Mouse (Mus musculus) midbrain, embryonic 13.5 days (tissue): ENCODE results near the gene Rack1. TPM values are rescaled to one million over a fixed set of nuclear protein-coding genes. Genes with fewer than 3 reads are reported as not detected.
A peak's percentile ranks its signal among the peaks of the same experiment; 100 is the strongest.
"Not testable (repeated sequence)": the region's sequence is repeated elsewhere in the genome, so short reads cannot be mapped to it uniquely, and the experiment has no call there.

ENCODE experiments used
- ATAC-seq: fragments of 200-750 bp; cut with Nextera tagmentation; 2 replicates; pipeline ENCODE4 v1.8.0; 2017; ENCODE audit warnings: mild to moderate bottlenecking, moderate TSS enrichment, moderate library complexity
- H3K27ac ChIP-seq: fragments of 300-500 bp; sonication (generic); 2 replicates; pipeline ENCODE4 v1.5.1; 2015; ENCODE audit warnings: inconsistent platforms, mild to moderate bottlenecking, moderate library complexity
- H3K27me3 ChIP-seq: fragments of 300-500 bp; sonication (generic); 2 replicates; pipeline ENCODE4 v1.6.1; 2015; ENCODE audit warnings: mild to moderate bottlenecking, inconsistent platforms
- H3K36me3 ChIP-seq: fragments of 300-500 bp; sonication (generic); 2 replicates; pipeline ENCODE4 v1.6.1; 2015; ENCODE audit warnings: mild to moderate bottlenecking, inconsistent platforms
- H3K4me1 ChIP-seq: fragments of 300-500 bp; sonication (generic); replicated peaks from 2 replicates; pipeline ENCODE4 v1.6.1; 2015; ENCODE audit warnings: inconsistent platforms
- H3K4me2 ChIP-seq: fragments of 300-500 bp; sonication (generic); replicated peaks from 2 replicates; pipeline ENCODE4 v1.6.1; 2015; ENCODE audit warnings: moderate library complexity, mild to moderate bottlenecking, inconsistent platforms
- H3K4me3 ChIP-seq: fragments of 300-500 bp; sonication (generic); replicated peaks from 2 replicates; pipeline ENCODE4 v1.5.1; 2015; ENCODE audit warnings: mild to moderate bottlenecking, inconsistent platforms
- H3K9ac ChIP-seq: fragments of 300-500 bp; sonication (generic); replicated peaks from 2 replicates; pipeline ENCODE4 v1.6.1; 2015; ENCODE audit warnings: mild to moderate bottlenecking, inconsistent platforms
- H3K9me3 ChIP-seq: fragments of 300-500 bp; sonication (generic); 2 replicates; pipeline ENCODE4 v1.6.1; 2016; ENCODE audit warnings: mild to moderate bottlenecking, inconsistent platforms
- WGBS: fragments of 180-500 bp; shearing (Covaris S2); methylation state at CpG from one replicate; pipeline ENCODE4 v1.1.7; 2015; 5-methylcytosine and 5-hydroxymethylcytosine counted together
- polyA plus RNA-seq: library from polyadenylated mRNA; unstranded; fragments of >200 nt; fragmentation: Nextera tagmentation; extraction: Ambion mirVana; gene quantifications from 2 replicates; pipeline ENCODE4 v1.2.1, GENCODE M21; 2015

The Rack1 gene
- polyA plus RNA-seq, 1 experiment from 2014 or later = 472 TPM

DNA sequence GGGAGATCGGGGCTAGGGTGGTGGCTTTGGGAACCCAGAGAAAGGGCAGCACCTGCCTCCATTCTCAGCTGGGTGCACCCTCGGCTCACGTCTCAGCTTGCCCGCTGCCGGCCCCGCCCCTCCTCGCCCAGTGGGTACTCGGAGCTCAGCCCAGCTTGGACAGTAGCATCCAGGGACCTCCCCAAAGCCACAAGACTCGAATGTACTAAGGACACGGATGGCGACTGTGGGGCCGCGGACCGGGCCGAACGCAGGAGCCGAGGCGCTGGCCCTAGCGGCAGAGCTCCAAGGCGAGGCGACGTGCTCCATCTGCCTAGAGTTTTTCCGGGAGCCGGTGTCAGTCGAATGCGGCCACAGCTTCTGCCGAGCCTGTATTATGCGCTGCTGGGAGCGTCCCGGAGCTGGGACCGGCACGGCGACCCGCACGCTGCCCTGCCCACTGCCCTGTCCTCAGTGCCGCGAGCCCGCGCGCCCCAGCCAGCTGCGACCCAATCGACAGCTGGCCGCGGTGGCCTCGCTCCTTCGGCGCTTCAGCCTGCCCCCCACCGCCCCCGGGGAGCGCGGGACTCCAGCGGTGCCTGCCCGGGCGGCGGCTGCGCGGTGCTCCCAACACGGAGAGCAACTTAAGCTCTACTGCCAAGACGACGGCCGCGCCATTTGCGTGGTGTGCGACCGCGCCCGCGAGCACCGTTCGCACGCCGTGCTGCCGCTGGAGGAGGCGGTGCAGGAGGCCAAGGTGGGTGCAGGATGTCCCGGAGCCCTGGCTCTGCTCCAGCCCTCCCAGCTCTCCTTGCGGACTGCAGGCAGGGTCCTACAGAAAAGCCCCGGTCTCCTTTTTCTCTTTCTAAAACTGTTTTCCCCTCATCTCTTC lies 37.4 kb downstream of the Rack1 start:
- H3K36me3 ChIP-seq = no peaks in the 10 kb centered on the region
- peaks cover 15% of the 10 kb centered on the region for H3K4me1 ChIP-seq
- H3K4me2 ChIP-seq = peak overlapping the region; percentile 87
- ATAC-seq = peak; percentile 69
- peak overlapping the region; percentile 79 for H3K9ac ChIP-seq
- H3K9me3 ChIP-seq = no peaks in the 10 kb centered on the region
- peaks cover 40% of the 10 kb centered on the region for H3K27me3 ChIP-seq
- peak overlapping the region; percentile 88 for H3K4me3 ChIP-seq
- WGBS = under 1% methylated on average over 76 of the region's 77 CpGs
- peak overlapping the region; percentile 61 for H3K27ac ChIP-seq

DNA sequence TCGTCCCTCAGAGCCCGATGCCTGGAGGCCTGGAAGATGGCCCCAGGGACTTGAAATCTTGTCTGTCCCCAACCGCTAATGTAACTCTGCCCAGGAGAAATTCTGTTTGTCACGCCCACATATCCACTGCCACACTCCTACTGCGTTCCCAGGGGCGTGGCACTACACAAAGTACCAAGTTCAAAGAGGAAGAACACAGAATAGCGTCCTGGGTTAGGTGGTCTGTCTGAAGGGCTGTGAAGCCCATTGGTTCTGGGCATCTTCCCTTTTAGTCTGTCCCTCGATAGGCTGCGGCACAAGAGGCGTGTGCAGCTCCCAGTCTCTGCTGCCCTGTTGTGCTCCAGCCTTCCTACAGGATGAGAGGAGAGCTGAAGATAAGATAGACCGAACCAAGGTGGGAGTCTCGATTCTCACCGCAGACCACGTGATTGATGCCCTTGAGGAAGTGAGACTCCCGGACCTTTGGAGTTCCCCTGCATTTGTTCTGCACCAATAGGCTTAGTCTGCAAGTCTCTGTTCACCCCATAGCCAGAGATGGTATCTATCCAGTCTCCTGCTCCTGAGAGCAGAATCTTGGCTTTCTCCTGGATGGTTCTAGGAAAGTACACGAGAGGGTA lies 38.2 kb downstream of the Rack1 start:
- H3K4me2 ChIP-seq = peak overlapping the region; percentile 87
- H3K36me3 ChIP-seq = no peaks in the 10 kb centered on the region
- peak overlapping the region; percentile 88 for H3K4me3 ChIP-seq
- peak overlapping the region; percentile 79 for H3K9ac ChIP-seq
- ATAC-seq = peak; percentile 40
- no peak overlapping the region for H3K27ac ChIP-seq
- WGBS = 3% methylated on average over 16 of the region's 16 CpGs
- peaks cover 40% of the 10 kb centered on the region for H3K27me3 ChIP-seq
- peaks cover 15% of the 10 kb centered on the region for H3K4me1 ChIP-seq
- H3K9me3 ChIP-seq = no peaks in the 10 kb centered on the region

DNA sequence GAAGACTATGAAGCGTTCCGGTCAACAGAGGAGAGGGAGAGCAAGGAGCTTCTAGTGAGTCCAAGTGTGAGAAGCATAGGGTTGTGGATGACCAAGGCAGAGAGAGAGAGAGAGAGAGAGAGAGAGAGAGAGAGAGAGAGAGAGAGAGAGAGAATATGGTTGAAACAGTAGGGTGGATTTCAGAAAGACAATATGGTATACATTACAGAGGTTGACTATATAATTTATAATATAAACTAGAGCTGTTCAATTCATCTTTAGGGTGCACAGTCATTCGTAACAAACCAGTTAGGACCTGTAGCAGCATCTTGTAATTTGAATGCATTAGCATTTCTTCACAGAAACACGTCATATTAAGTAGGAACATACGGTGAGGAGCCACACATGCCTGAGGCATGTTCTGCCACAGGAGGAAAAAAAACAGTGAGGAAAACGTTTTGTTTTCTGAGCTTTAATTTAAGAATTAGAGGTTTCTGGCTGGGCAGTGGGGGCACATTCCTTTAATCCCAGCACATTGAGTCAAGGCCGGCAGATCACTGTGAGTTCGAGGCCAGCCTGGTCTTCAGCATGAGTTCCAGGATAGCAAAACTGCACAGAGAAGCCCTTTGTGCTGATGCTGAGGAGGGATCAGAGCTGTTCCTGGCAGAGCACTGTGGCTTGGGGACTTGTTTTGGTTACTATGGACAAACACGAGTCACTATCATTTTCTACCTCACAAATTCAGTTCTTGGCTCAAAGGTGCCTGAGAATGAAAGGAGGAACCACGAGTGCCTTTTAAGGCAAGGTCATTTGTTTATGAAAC lies 38.9 kb downstream of the Rack1 start:
- H3K4me2 ChIP-seq = peak overlapping the region; percentile 87
- no peak overlapping the region for H3K9ac ChIP-seq
- H3K27me3 ChIP-seq = peaks cover 40% of the 10 kb centered on the region
- no peak for ATAC-seq
- 65% methylated on average over 10 of the region's 10 CpGs for WGBS
- H3K9me3 ChIP-seq = no peaks in the 10 kb centered on the region
- peak overlapping the region; percentile 88 for H3K4me3 ChIP-seq
- H3K4me1 ChIP-seq = peaks cover 15% of the 10 kb centered on the region
- no peak overlapping the region for H3K27ac ChIP-seq
- no peaks in the 10 kb centered on the region for H3K36me3 ChIP-seq

DNA sequence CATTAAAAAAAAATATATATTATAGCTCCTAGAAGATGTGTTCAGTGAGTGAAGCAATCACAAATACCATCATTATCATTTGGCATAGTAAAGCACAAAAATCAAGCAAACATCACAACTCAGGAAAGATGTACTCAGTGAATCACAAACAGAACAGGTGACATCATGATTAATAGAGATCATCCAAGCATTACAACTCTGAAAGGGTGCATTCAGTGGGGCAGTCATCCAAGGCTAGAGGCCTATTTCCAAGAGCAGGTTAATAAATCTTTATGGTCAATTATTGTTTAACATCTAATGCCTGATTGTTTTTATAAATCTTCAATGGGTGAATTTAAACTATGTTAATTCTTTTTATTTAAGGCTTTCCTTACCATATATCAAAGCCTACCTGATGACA lies 40.7 kb downstream of the Rack1 start:
- Histone ChIP-seq H3K9me3 (no peaks in the 10 kb centered on the region), H3K27me3 (peaks cover 36% of the 10 kb centered on the region), H3K36me3 (no peaks in the 10 kb centered on the region), H3K4me2 (no peak overlapping the region), H3K9ac (no peak overlapping the region), H3K27ac (no peak overlapping the region), H3K4me3 (no peak overlapping the region), H3K4me1 (peaks cover 15% of the 10 kb centered on the region)
- ATAC-seq = no peak

DNA sequence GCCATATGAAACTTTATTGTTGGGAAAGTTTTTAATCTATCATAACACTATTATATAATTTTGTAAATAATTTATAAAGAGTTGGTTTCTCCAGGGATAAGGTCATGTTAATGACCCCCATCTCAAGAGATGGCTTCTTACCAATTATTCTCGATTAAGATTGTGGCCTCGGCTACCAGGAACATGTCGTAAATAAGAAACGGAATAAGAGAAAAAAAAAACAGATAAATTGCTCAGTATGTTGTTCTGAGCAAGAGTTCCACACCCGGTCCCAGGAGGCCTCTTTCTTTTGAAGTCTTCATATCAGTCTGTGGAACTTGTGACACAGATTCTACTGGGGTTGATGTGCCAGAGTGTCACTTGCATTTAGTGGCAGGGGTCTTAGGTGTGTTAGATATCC lies 41.1 kb downstream of the Rack1 start:
- Histone ChIP-seq H3K27ac (no peak overlapping the region), H3K9me3 (no peaks in the 10 kb centered on the region), H3K4me1 (peaks cover 15% of the 10 kb centered on the region), H3K4me2 (no peak overlapping the region), H3K4me3 (no peak overlapping the region), H3K27me3 (peaks cover 32% of the 10 kb centered on the region), H3K36me3 (no peaks in the 10 kb centered on the region), H3K9ac (no peak overlapping the region)
- 92% methylated on average over 5 of the region's 5 CpGs for WGBS
- no peak for ATAC-seq

DNA sequence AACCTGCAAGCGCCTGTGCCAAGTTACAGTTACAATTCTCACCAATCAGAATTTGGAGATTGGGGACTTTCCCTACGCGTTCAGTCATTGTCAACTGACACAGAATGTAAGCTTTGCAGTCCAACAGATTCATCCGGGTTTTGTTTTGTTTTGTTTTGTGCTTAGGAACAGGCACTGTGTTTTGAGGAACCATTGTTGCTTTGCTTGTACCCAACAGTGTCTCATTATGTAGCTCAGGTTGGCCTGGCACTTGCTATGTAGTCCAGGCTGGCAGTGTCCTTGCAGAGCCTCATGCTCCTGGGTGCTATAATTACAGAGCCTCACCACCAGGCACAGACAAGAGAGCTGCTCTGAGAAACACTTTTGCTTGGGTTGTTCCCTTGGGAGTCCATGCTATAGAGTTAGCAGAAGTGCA lies 42.3 kb downstream of the Rack1 start:
- peaks cover 10% of the 10 kb centered on the region for H3K4me1 ChIP-seq
- peaks cover 23% of the 10 kb centered on the region; the same call in 1 of the 2 replicates for H3K27me3 ChIP-seq
- no peaks in the 10 kb centered on the region for H3K36me3 ChIP-seq
- H3K27ac ChIP-seq = no peak overlapping the region
- ATAC-seq = no peak
- H3K4me2 ChIP-seq = no peak overlapping the region
- 86% methylated on average over 4 of the region's 4 CpGs for WGBS
- no peaks in the 10 kb centered on the region for H3K9me3 ChIP-seq
- H3K9ac ChIP-seq = no peak overlapping the region
- no peak overlapping the region for H3K4me3 ChIP-seq

DNA sequence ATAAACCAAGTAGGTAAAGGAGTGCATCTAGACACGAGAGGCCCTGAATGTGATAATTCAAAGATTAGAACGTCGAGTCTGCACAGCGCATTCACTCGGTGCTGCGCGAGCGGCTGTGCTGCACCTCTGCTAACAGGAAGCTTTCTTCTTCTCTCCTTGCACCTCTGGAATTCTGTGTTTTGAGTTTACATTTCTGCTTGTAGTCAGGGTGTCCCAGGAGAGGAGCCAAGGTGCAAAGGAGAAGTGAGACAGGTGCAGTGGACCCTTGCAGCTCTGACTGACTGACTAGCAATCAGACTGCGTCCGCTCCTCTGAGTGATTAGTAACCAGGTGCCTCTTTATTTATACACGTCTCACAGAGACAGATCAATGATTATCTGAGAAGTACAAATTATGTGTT lies 43.1 kb downstream of the Rack1 start:
- WGBS = 84% methylated on average over 11 of the region's 11 CpGs
- H3K4me3 ChIP-seq = no peak overlapping the region
- H3K4me2 ChIP-seq = no peak overlapping the region
- H3K27ac ChIP-seq = no peak overlapping the region
- H3K9ac ChIP-seq = no peak overlapping the region
- H3K4me1 ChIP-seq = peaks cover 6% of the 10 kb centered on the region
- ATAC-seq = no peak
- no peaks in the 10 kb centered on the region for H3K36me3 ChIP-seq
- peaks cover 26% of the 10 kb centered on the region for H3K27me3 ChIP-seq
- H3K9me3 ChIP-seq = no peaks in the 10 kb centered on the region

DNA sequence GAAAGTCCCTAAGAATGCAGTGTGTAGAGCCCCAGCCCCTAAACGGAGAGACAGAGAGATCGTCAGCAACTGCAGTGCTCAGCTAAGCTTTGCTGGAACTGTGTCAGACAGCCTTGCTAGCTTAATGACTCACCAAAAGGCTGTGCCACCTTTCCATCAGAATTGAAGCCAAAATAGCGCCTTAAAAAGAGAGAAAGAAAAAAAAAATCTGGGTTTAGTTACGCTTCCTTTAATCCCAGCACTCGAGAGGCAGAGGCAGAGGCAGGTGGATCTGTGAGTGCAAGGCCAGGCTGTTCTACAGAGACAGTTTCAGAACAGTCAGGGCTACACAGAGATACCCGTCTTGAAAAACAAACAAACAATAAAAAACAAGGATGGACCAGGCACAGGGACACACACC lies 44.2 kb downstream of the Rack1 start:
- Histone ChIP-seq H3K27ac (no peak overlapping the region), H3K27me3 (peaks cover 24% of the 10 kb centered on the region), H3K4me1 (no peaks in the 10 kb centered on the region), H3K9ac (no peak overlapping the region), H3K4me3 (no peak overlapping the region), H3K9me3 (no peaks in the 10 kb centered on the region), H3K4me2 (no peak overlapping the region), H3K36me3 (no peaks in the 10 kb centered on the region)
- 54% methylated on average over 6 of the region's 6 CpGs for WGBS
- ATAC-seq = no peak

DNA sequence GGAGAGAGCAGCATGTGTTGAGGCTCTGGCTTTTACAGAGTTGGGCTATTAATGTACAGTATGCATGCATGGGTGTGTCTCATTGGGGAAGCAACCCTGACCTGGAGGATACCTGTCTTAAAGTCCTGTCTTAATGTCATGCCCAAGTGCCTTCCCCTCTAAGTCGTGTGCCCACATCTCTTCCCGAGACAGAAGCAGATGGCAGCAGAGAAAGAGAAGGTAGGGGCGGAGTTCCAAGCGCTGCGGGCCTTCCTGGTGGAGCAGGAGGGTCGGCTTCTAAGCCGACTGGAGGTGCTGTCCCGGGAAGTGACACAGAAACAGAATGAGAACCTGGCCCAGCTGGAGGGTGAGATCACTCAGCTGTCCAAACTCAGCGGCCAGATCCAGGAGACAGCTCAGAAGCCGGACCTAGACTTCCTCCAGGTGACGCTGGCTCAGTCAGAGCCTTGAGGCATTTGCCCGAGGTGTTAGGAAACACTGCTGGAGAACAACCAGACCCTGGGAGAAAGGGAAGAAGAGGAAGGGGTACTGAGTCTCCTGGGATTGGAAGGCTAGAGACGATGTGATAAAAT lies 45.2 kb downstream of the Rack1 start:
- H3K4me3 ChIP-seq = no peak overlapping the region
- H3K4me2 ChIP-seq = no peak overlapping the region
- H3K27ac ChIP-seq = no peak overlapping the region
- no peaks in the 10 kb centered on the region for H3K36me3 ChIP-seq
- WGBS = 41% methylated on average over 13 of the region's 13 CpGs
- H3K4me1 ChIP-seq = no peaks in the 10 kb centered on the region
- H3K27me3 ChIP-seq = peaks cover 22% of the 10 kb centered on the region
- ATAC-seq = no peak
- H3K9me3 ChIP-seq = no peaks in the 10 kb centered on the region
- no peak overlapping the region for H3K9ac ChIP-seq

DNA sequence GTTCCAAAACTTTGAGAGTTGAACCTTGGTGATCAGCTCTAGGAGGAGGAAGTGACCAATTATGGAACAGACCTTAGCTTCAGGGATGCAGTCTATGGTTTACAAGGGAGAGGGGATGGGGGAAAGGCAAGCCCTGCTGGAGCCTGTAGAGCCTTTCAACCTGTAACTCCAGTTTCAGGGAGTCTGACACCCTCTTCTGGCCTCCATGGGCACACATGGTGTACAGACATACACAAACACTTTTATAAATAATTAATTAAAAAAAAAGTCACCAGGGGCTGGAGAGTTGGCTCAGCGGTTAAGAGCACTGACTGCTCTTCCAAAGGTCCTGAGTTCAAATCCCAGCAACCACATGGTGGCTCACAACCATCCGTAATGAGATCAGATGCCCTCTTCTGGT lies 46.2 kb downstream of the Rack1 start:
- not testable (repeated sequence) for ATAC-seq, H3K4me1 ChIP-seq, H3K9ac ChIP-seq, H3K9me3 ChIP-seq, H3K36me3 ChIP-seq, H3K4me3 ChIP-seq, H3K27ac ChIP-seq, H3K4me2 ChIP-seq
- peaks cover 20% of the 10 kb centered on the region for H3K27me3 ChIP-seq
- 87% methylated on average over 2 of the region's 2 CpGs for WGBS

DNA sequence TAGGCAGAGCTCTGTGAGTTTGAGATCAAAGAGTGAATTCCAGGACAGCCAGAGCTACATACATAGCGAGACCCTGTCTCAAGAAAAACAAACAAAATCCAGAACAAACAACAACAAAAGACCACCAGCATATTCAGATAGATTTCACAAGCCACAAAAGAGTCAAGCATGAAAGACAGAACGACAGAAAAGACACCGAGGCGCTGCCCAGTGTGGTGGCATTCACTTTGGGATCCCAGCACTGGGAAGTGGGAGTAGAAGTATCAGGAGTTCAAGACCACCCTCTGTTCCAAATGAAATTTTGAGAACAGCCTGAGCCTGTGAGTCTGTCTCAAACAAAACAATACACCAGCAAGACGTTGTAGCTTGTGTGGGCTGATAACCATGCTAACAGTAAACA lies 46.7 kb downstream of the Rack1 start:
- peaks cover 17% of the 10 kb centered on the region for H3K27me3 ChIP-seq
- no peak for ATAC-seq
- WGBS = 68% methylated on average over 5 of the region's 5 CpGs
- no peak overlapping the region for H3K9ac ChIP-seq
- no peak overlapping the region for H3K4me3 ChIP-seq
- H3K36me3 ChIP-seq = no peaks in the 10 kb centered on the region
- no peak overlapping the region for H3K27ac ChIP-seq
- H3K4me1 ChIP-seq = no peaks in the 10 kb centered on the region
- no peaks in the 10 kb centered on the region for H3K9me3 ChIP-seq
- no peak overlapping the region for H3K4me2 ChIP-seq

DNA sequence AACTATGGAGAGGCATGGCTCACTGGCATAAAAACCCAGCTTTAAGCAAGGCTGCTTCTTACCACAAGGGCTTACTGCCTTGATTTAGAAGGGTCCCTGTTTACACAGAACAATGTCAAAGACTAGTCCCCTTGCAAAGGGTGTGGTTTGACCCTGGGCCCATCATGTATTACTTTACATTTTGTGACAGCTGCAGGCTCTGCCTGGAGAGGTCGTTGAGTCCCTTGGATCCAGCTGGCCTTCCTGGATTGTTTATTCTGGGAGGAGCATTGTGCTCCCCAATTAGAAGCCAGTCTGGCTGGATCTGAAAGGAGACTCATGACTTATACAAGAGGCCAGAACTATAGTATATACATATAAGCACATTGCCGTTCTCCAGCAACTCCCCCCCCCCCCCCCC lies 50.1 kb downstream of the Rack1 start:
- no peak for ATAC-seq
- Histone ChIP-seq H3K9me3 (no peaks in the 10 kb centered on the region), H3K4me2 (no peak overlapping the region), H3K27me3 (peaks cover 18% of the 10 kb centered on the region), H3K9ac (no peak overlapping the region), H3K4me3 (no peak overlapping the region), H3K4me1 (peaks cover 24% of the 10 kb centered on the region), H3K36me3 (no peaks in the 10 kb centered on the region), H3K27ac (no peak overlapping the region)
- 65% methylated on average over 2 of the region's 2 CpGs for WGBS
